Mouse (Mus musculus) liver, postnatal 0 days (tissue): Measurements from ENCODE around the gene Snf8. TPM values are rescaled to one million over a fixed set of nuclear protein-coding genes. Genes with fewer than 3 reads are reported as not detected.

Source experiments
- ATAC-seq: fragments of 200-750 bp; cut with Nextera tagmentation; 2 replicates; pipeline ENCODE4 v1.8.0; 2017; ENCODE audit warnings: mild to moderate bottlenecking, moderate library complexity
- DNase-seq: peaks from one replicate; pipeline ENCODE4 v3.0.0-alpha.2; 2016
- H3K27ac ChIP-seq: fragments of 300-500 bp; sonication (generic); 2 replicates; pipeline ENCODE4 v1.5.1; 2014; ENCODE audit warnings: antibody characterized with exemption, moderate library complexity, mild to moderate bottlenecking, low read depth
- H3K27me3 ChIP-seq: fragments of 300-500 bp; sonication (generic); 2 replicates; pipeline ENCODE4 v1.6.1; 2014; ENCODE audit warnings: low read length, control low read depth, mixed read lengths; ENCODE audit not compliant: insufficient read depth
- H3K36me3 ChIP-seq: fragments of 300-500 bp; sonication (generic); replicated peaks from 2 replicates; pipeline ENCODE4 v1.6.1; 2014; ENCODE audit warnings: mild to moderate bottlenecking, control low read depth, low read length, moderate library complexity, mixed read lengths; ENCODE audit not compliant: insufficient read depth
- H3K4me1 ChIP-seq: fragments of 300-500 bp; sonication (generic); 2 replicates; pipeline ENCODE4 v1.6.1; 2014; ENCODE audit warnings: antibody characterized with exemption, mild to moderate bottlenecking, control low read depth; ENCODE audit not compliant: insufficient read depth
- H3K4me2 ChIP-seq: fragments of 300-500 bp; sonication (generic); 2 replicates; pipeline ENCODE4 v1.6.1; 2014; ENCODE audit warnings: low read depth, mild to moderate bottlenecking, low read length, moderate library complexity, mixed read lengths
- H3K4me3 ChIP-seq: fragments of 300-500 bp; sonication (generic); 2 replicates; pipeline ENCODE4 v1.5.1; 2014; ENCODE audit warnings: low read depth, low read length
- H3K9ac ChIP-seq: fragments of 300-500 bp; sonication (generic); replicated peaks from 2 replicates; pipeline ENCODE4 v1.6.1; 2014; ENCODE audit warnings: mild to moderate bottlenecking, moderate library complexity
- H3K9me3 ChIP-seq: fragments of 300-500 bp; sonication (generic); 2 replicates; pipeline ENCODE4 v1.6.1; 2016; ENCODE audit warnings: mild to moderate bottlenecking, control low read depth, low read length, mixed read lengths
- CTCF ChIP-seq: sonication (generic); IDR thresholded peaks from 2 replicates; pipeline ENCODE4 v1.5.1; 2016; ENCODE audit warnings: antibody characterized with exemption, low read depth
- EP300 ChIP-seq: IDR thresholded peaks from 2 replicates; pipeline ENCODE4 v1.6.1; 2016; ENCODE audit warnings: antibody characterized with exemption, low read depth, mild to moderate bottlenecking
- WGBS: fragments of 180-500 bp; shearing (Covaris S2); extraction: QIAGEN DNeasy Blood & Tissue Kit; methylation state at CpG from one replicate; pipeline ENCODE4 v1.1.7; 2014; ENCODE audit not compliant: insufficient replicate concordance; 5-methylcytosine and 5-hydroxymethylcytosine counted together
- polyA plus RNA-seq: library from polyadenylated mRNA; unstranded; fragments of >200 nt; fragmentation: Nextera tagmentation; extraction: Ambion mirVana; gene quantifications from 2 replicates; pipeline ENCODE4 v1.2.1, GENCODE M21; 2015

The Snf8 gene
- polyA plus RNA-seq, 1 experiment from 2014 or later, result 46.9 TPM

DNA sequence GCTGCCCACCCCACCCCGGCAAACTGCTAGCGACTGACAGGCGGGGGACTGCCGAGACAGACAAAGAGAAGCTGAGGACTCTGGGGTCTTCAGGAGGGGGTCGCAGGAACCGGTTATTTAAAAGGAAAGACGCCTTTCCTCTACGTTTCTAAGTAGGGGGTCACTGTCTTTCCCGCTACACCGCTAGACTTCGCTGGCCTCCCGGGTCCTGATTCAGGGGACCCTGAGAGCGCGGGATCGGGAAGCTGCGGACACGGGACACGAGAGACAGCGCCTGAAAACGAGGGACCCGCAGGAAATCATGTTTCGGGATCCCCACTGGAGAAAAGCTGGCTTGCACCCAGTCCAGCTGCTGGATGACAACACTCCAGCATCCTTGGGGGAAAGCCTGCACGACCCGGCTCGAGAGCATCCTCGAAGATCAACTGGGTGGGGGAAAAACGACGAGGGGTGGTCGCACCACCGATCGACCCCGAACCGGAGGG lies 28.3 kb upstream of the Snf8 start:
- TF ChIP-seq EP300, result no peak
- no peak overlapping the region for H3K27ac ChIP-seq
- H3K4me3 ChIP-seq, result peak overlapping the region; percentile 57
- ATAC-seq (no peak), DNase-seq (no peak)
- 0 out of 2 replicates have a peak overlapping the region, but pooled peaks have one; percentile 1 for H3K9ac ChIP-seq
- WGBS, result under 1% methylated on average over 33 of the region's 33 CpGs
- no peaks in the 10 kb centered on the region for H3K9me3 ChIP-seq
- peaks cover 12% of the 10 kb centered on the region for H3K4me1 ChIP-seq
- H3K27me3 ChIP-seq, result peaks cover 64% of the 10 kb centered on the region
- H3K4me2 ChIP-seq, result peak overlapping the region; percentile 80
- H3K36me3 ChIP-seq, result no peaks in the 10 kb centered on the region

DNA sequence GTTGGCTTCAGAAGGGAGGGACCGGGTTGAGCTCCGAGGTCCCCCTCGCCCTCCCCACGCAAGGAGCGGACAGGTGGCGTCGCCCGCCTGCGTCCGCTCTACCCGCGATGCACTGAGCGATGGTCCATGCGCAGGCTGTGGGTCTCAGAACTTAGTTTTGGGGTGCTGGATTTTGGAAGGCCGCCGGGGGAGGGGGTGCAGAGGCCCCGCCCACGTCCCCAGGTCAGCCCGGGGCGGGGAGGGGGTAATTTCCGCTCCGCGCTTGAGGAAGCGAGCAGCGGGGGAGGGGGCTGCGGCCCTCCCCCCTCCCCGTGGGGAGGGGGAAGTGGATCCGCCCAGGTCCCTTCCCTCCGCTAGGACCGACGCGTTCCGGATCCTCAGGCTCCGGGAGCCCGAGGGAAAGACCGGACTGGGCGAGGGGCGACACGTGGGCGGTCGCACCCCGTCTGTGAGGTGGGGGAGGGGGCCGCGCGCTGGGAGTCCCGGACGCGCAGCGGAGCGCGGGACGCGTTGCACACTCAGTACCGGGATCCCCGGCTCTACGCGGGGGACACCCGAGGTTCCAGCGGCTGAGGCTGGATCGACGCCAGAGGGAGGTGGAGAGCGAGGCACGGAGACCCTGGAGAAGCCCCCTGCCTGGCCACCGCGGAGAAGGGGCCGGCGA lies 27.7 kb upstream of the Snf8 start:
- Histone ChIP-seq H3K27ac (no peak overlapping the region), H3K4me1 (peaks cover 12% of the 10 kb centered on the region), H3K27me3 (peaks cover 64% of the 10 kb centered on the region), H3K9ac (no peak overlapping the region), H3K4me3 (peak overlapping the region; percentile 57), H3K4me2 (peak overlapping the region; percentile 80), H3K9me3 (no peaks in the 10 kb centered on the region), H3K36me3 (no peaks in the 10 kb centered on the region)
- under 1% methylated on average over 56 of the region's 67 CpGs for WGBS
- DNase-seq (peak; percentile 36), ATAC-seq (peak; percentile 20; the same call in 1 of the 2 replicates)
- TF ChIP-seq EP300 (no peak), CTCF (no peak)

- peaks cover 12% of the 10 kb centered on the region for H3K4me1 ChIP-seq
- H3K9ac ChIP-seq, result no peak overlapping the region
- no peak overlapping the region for H3K27ac ChIP-seq
- H3K9me3 ChIP-seq, result no peaks in the 10 kb centered on the region
- TF ChIP-seq CTCF (no peak), EP300 (no peak)
- under 1% methylated on average over 33 of the region's 33 CpGs for WGBS
- peak overlapping the region; percentile 80 for H3K4me2 ChIP-seq
- ATAC-seq (no peak), DNase-seq (no peak)
- peak overlapping the region; percentile 57 for H3K4me3 ChIP-seq
- H3K27me3 ChIP-seq, result peaks cover 69% of the 10 kb centered on the region
- H3K36me3 ChIP-seq, result no peaks in the 10 kb centered on the region
These were observed 27.0 kb upstream of the Snf8 start for GRCm38 (mm10) chr11:96007516-96008235.

- no peak for ATAC-seq
- no peak overlapping the region for H3K4me3 ChIP-seq
- H3K4me1 ChIP-seq, result peaks cover 12% of the 10 kb centered on the region
- H3K4me2 ChIP-seq, result no peak overlapping the region
- no peak for DNase-seq
- no peak overlapping the region for H3K9ac ChIP-seq
- no peak overlapping the region for H3K27ac ChIP-seq
- H3K9me3 ChIP-seq, result no peaks in the 10 kb centered on the region
- TF ChIP-seq EP300 (no peak), CTCF (no peak)
- WGBS, result 0% methylated on average over 1 of the region's 1 CpGs
- peaks cover 72% of the 10 kb centered on the region for H3K27me3 ChIP-seq
- H3K36me3 ChIP-seq, result no peaks in the 10 kb centered on the region
These were observed 25.9 kb upstream of the Snf8 start for GRCm38 (mm10) chr11:96008827-96009226.

- ATAC-seq (no peak), DNase-seq (no peak)
- Histone ChIP-seq H3K4me1 (peaks cover 5% of the 10 kb centered on the region), H3K9ac (no peak overlapping the region), H3K36me3 (no peaks in the 10 kb centered on the region), H3K9me3 (no peaks in the 10 kb centered on the region), H3K27me3 (peaks cover 40% of the 10 kb centered on the region), H3K4me3 (no peak overlapping the region), H3K27ac (no peak overlapping the region), H3K4me2 (no peak overlapping the region)
- TF ChIP-seq CTCF (no peak), EP300 (no peak)
- 13% methylated on average over 5 of the region's 8 CpGs for WGBS
These were observed 22.7 kb upstream of the Snf8 start for GRCm38 (mm10) chr11:96011982-96012381.

DNA sequence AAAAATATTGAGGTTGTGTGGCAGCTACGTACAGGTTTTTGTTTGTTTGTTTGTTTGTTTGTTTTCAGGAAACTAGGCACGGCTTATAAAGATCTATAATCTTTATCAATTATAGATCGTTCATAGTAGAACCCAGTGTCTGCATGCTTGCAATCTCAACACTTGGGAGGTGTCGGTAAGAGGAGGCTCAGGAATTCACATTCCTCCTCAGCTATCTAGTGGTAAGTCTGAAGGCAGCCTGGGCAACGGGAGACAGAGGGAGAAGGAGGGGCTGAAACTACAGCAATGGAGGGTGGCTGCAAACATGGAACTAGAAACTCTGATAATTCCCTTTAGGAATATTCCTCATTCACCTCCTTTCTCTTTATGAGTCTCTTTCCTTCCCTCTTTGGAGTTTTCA lies 19.3 kb upstream of the Snf8 start:
- no peak overlapping the region for H3K4me3 ChIP-seq
- ATAC-seq, result no peak
- WGBS, result 40% methylated on average over 5 of the region's 5 CpGs
- H3K36me3 ChIP-seq, result no peaks in the 10 kb centered on the region
- no peaks in the 10 kb centered on the region for H3K9me3 ChIP-seq
- TF ChIP-seq EP300 (no peak), CTCF (no peak)
- no peak overlapping the region for H3K27ac ChIP-seq
- no peak for DNase-seq
- no peak overlapping the region for H3K9ac ChIP-seq
- H3K4me1 ChIP-seq, result no peaks in the 10 kb centered on the region
- H3K27me3 ChIP-seq, result peaks cover 20% of the 10 kb centered on the region
- no peak overlapping the region for H3K4me2 ChIP-seq
